Mouse (Mus musculus): Measurements from ENCODE around the gene Pold1. TPM values are rescaled to one million over a fixed set of nuclear protein-coding genes. Genes with fewer than 3 reads are reported as not detected.

Gene Pold1
- total RNA-seq, 1 experiment = 108 TPM

GRCm38 (mm10) chr7:44596051-44596450 is 47.4 kb upstream of the Pold1 start:
- DNase-seq (ENCODE audit: low read depth, low spot score) = no peak
- peaks cover 6 to 39% of the 10 kb centered on the region in 2 experiments; a peak in 3 of 4 replicates for H3K4me1 ChIP-seq (ENCODE audit: control insufficient read depth in 2 of 2, insufficient read depth in 2 of 2, low read length in 2 of 2, poor library complexity in 1 of 2)

GRCm38 (mm10) chr7:44595131-44595561 is 46.5 kb upstream of the Pold1 start:
- TF ChIP-seq HCFC1 (IDR thresholded peaks at IDR 0.05; ENCODE audit: borderline replicate concordance, insufficient read depth, low read length) = no peak
- no peak for TF ChIP-seq CHD2 (IDR thresholded peaks at IDR 0.05; ENCODE audit: low read depth, low read length)
- no peak for TF ChIP-seq MAFK (IDR thresholded peaks at IDR 0.05; ENCODE audit: insufficient read depth, low read depth, low read length)
- no peak for TF ChIP-seq ZNF384 (IDR thresholded peaks at IDR 0.05; ENCODE audit: low read depth, low read length)
- no peak for TF ChIP-seq ZC3H11A (IDR thresholded peaks at IDR 0.05; ENCODE audit: borderline replicate concordance, low read depth, low read length)
- Histone ChIP-seq H3K4me3 (ENCODE audit: insufficient read depth in 1 of 2, low read depth in 1 of 2, low read length in 2 of 2, poor library complexity in 1 of 2, severe bottlenecking in 1 of 2) (no peak overlapping the region), H3K4me1 (ENCODE audit: control insufficient read depth in 2 of 2, insufficient read depth in 2 of 2, low read length in 2 of 2, poor library complexity in 1 of 2) (peaks cover 6 to 34% of the 10 kb centered on the region in 2 experiments; a peak in 3 of 4 replicates), H3K9me3 (ENCODE audit: control insufficient read depth, insufficient read depth, low read depth, low read length) (no peaks in the 10 kb centered on the region), H3K27ac (ENCODE audit: insufficient read depth, low read depth, low read length, poor library complexity, severe bottlenecking) (no peak overlapping the region), H3K9ac (ENCODE audit: insufficient read depth, low read depth, low read length, poor library complexity, severe bottlenecking) (no peak overlapping the region), H3K36me3 (ENCODE audit: control insufficient read depth, insufficient read depth, low read length, poor library complexity, severe bottlenecking) (peaks cover 27% of the 10 kb centered on the region)
- in situ Hi-C loops (cut with MboI; ENCODE audit: low sequenced_read_pairs in 2 of 2, unreplicated experiment in 2 of 2) = no loop called here
- DNase-seq (ENCODE audit: low read depth, low spot score) = no peak

More at GRCm38 (mm10) chr7:44596051-44596450, 47.4 kb upstream of the Pold1 start:
- Histone ChIP-seq H3K9ac (ENCODE audit: insufficient read depth, low read depth, low read length, poor library complexity, severe bottlenecking) (no peak overlapping the region), H3K36me3 (ENCODE audit: control insufficient read depth, insufficient read depth, low read length, poor library complexity, severe bottlenecking) (peaks cover 29% of the 10 kb centered on the region), H3K27ac (ENCODE audit: insufficient read depth, low read depth, low read length, poor library complexity, severe bottlenecking) (no peak overlapping the region), H3K4me3 (ENCODE audit: insufficient read depth in 1 of 2, low read depth in 1 of 2, low read length in 2 of 2, poor library complexity in 1 of 2, severe bottlenecking in 1 of 2) (no peak overlapping the region), H3K9me3 (ENCODE audit: control insufficient read depth, insufficient read depth, low read depth, low read length) (no peaks in the 10 kb centered on the region)
- TF ChIP-seq ZNF384 (IDR thresholded peaks at IDR 0.05; ENCODE audit: low read depth, low read length) = no peak
- no peak for TF ChIP-seq CHD2 (IDR thresholded peaks at IDR 0.05; ENCODE audit: low read depth, low read length)
- TF ChIP-seq MAFK (IDR thresholded peaks at IDR 0.05; ENCODE audit: insufficient read depth, low read depth, low read length) = no peak
- TF ChIP-seq ZC3H11A (IDR thresholded peaks at IDR 0.05; ENCODE audit: borderline replicate concordance, low read depth, low read length) = no peak
- TF ChIP-seq HCFC1 (IDR thresholded peaks at IDR 0.05; ENCODE audit: borderline replicate concordance, insufficient read depth, low read length) = no peak
- in situ Hi-C loops (cut with MboI; ENCODE audit: low sequenced_read_pairs in 2 of 2, unreplicated experiment in 2 of 2) = no loop called here

- peaks cover 23% of the 10 kb centered on the region for H3K36me3 ChIP-seq (ENCODE audit: control insufficient read depth, insufficient read depth, low read length, poor library complexity, severe bottlenecking)
- DNase-seq (ENCODE audit: low read depth, low spot score) = no peak
- H3K9ac ChIP-seq (ENCODE audit: insufficient read depth, low read depth, low read length, poor library complexity, severe bottlenecking) = no peak overlapping the region
- no peak for TF ChIP-seq MAFK (IDR thresholded peaks at IDR 0.05; ENCODE audit: insufficient read depth, low read depth, low read length)
- no peak for TF ChIP-seq HCFC1 (IDR thresholded peaks at IDR 0.05; ENCODE audit: borderline replicate concordance, insufficient read depth, low read length)
- TF ChIP-seq ZC3H11A (IDR thresholded peaks at IDR 0.05; ENCODE audit: borderline replicate concordance, low read depth, low read length) = no peak
- no peak for TF ChIP-seq CHD2 (IDR thresholded peaks at IDR 0.05; ENCODE audit: low read depth, low read length)
- no peak for TF ChIP-seq ZNF384 (IDR thresholded peaks at IDR 0.05; ENCODE audit: low read depth, low read length)
- peaks cover 6 to 30% of the 10 kb centered on the region in 2 experiments; a peak in 3 of 4 replicates for H3K4me1 ChIP-seq (ENCODE audit: control insufficient read depth in 2 of 2, insufficient read depth in 2 of 2, low read length in 2 of 2, poor library complexity in 1 of 2)
- H3K27ac ChIP-seq (ENCODE audit: insufficient read depth, low read depth, low read length, poor library complexity, severe bottlenecking) = no peak overlapping the region
- in situ Hi-C loops (cut with MboI; ENCODE audit: low sequenced_read_pairs in 2 of 2, unreplicated experiment in 2 of 2) = no loop called here
- no peaks in the 10 kb centered on the region for H3K9me3 ChIP-seq (ENCODE audit: control insufficient read depth, insufficient read depth, low read depth, low read length)
- H3K4me3 ChIP-seq (ENCODE audit: insufficient read depth in 1 of 2, low read depth in 1 of 2, low read length in 2 of 2, poor library complexity in 1 of 2, severe bottlenecking in 1 of 2) = no peak overlapping the region
These were observed 45.6 kb upstream of the Pold1 start for GRCm38 (mm10) chr7:44594291-44594690.

GRCm38 (mm10) chr7:44593775-44594174 is 45.1 kb upstream of the Pold1 start:
- peaks cover 6 to 30% of the 10 kb centered on the region in 2 experiments; a peak in 3 of 4 replicates for H3K4me1 ChIP-seq (ENCODE audit: control insufficient read depth in 2 of 2, insufficient read depth in 2 of 2, low read length in 2 of 2, poor library complexity in 1 of 2)
- H3K36me3 ChIP-seq (ENCODE audit: control insufficient read depth, insufficient read depth, low read length, poor library complexity, severe bottlenecking) = peaks cover 19% of the 10 kb centered on the region
- H3K4me3 ChIP-seq (ENCODE audit: insufficient read depth in 1 of 2, low read depth in 1 of 2, low read length in 2 of 2, poor library complexity in 1 of 2, severe bottlenecking in 1 of 2) = peak overlapping the region; percentile 12 to 36; a peak in 3 of 4 replicates
- no peak overlapping the region for H3K9ac ChIP-seq (ENCODE audit: insufficient read depth, low read depth, low read length, poor library complexity, severe bottlenecking)
- H3K9me3 ChIP-seq (ENCODE audit: control insufficient read depth, insufficient read depth, low read depth, low read length) = no peaks in the 10 kb centered on the region
- TF ChIP-seq MAFK (IDR thresholded peaks at IDR 0.05; ENCODE audit: insufficient read depth, low read depth, low read length) = no peak
- peak; percentile 57; the same call in 1 of the 2 replicates for TF ChIP-seq CHD2 (IDR thresholded peaks at IDR 0.05; ENCODE audit: low read depth, low read length)
- no peak overlapping the region for H3K27ac ChIP-seq (ENCODE audit: insufficient read depth, low read depth, low read length, poor library complexity, severe bottlenecking)
- DNase-seq (ENCODE audit: low read depth, low spot score) = peak; percentile 77
- in situ Hi-C loops (cut with MboI; ENCODE audit: low sequenced_read_pairs in 2 of 2, unreplicated experiment in 2 of 2) = no loop called here

- H3K9ac ChIP-seq (ENCODE audit: insufficient read depth, low read depth, low read length, poor library complexity, severe bottlenecking) = 0 out of 2 replicates have a peak overlapping the region, but pooled peaks have one; percentile 21
- H3K36me3 ChIP-seq (ENCODE audit: control insufficient read depth, insufficient read depth, low read length, poor library complexity, severe bottlenecking) = peaks cover 14% of the 10 kb centered on the region
- TF ChIP-seq HCFC1 (IDR thresholded peaks at IDR 0.05; ENCODE audit: borderline replicate concordance, insufficient read depth, low read length) (no peak), ZNF384 (IDR thresholded peaks at IDR 0.05; ENCODE audit: low read depth, low read length) (no peak), CHD2 (IDR thresholded peaks at IDR 0.05; ENCODE audit: low read depth, low read length) (no peak), MAFK (IDR thresholded peaks at IDR 0.05; ENCODE audit: insufficient read depth, low read depth, low read length) (no peak), ZC3H11A (IDR thresholded peaks at IDR 0.05; ENCODE audit: borderline replicate concordance, low read depth, low read length) (no peak)
- no peaks in the 10 kb centered on the region for H3K9me3 ChIP-seq (ENCODE audit: control insufficient read depth, insufficient read depth, low read depth, low read length)
- peak overlapping the region in 1 of 2 experiments; percentile 40; a peak in 2 of 4 replicates for H3K4me3 ChIP-seq (ENCODE audit: insufficient read depth in 1 of 2, low read depth in 1 of 2, low read length in 2 of 2, poor library complexity in 1 of 2, severe bottlenecking in 1 of 2)
- H3K27ac ChIP-seq (ENCODE audit: insufficient read depth, low read depth, low read length, poor library complexity, severe bottlenecking) = no peak overlapping the region
- peaks cover 6 to 32% of the 10 kb centered on the region in 2 experiments; a peak in 3 of 4 replicates for H3K4me1 ChIP-seq (ENCODE audit: control insufficient read depth in 2 of 2, insufficient read depth in 2 of 2, low read length in 2 of 2, poor library complexity in 1 of 2)
- no peak for DNase-seq (ENCODE audit: low read depth, low spot score)
- in situ Hi-C loops (cut with MboI; ENCODE audit: low sequenced_read_pairs in 2 of 2, unreplicated experiment in 2 of 2) = no loop called here
These were observed 44.4 kb upstream of the Pold1 start for GRCm38 (mm10) chr7:44593051-44593450.
